Mouse (Mus musculus) embryonic facial prominence, embryonic 15.5 days (tissue): ENCODE measurements at regions not wholly inside any gene's neighbourhood (a gene's known extent, or its start where the extent isn't known, plus 50 kb on each side); places are given as distances from the start of the nearest gene placed in this dataset.

ENCODE experiments used
- ATAC-seq: fragments of 200-750 bp; cut with Nextera tagmentation; 2 replicates; pipeline ENCODE4 v1.8.0; 2017; ENCODE audit warnings: low read depth, moderate TSS enrichment; ENCODE audit not compliant: insufficient number of reproducible peaks, low FRiP score, low TSS enrichment
- H3K27ac ChIP-seq: fragments of 300-500 bp; sonication (generic); replicated peaks from 2 replicates; pipeline ENCODE4 v1.5.1; 2015; ENCODE audit warnings: mild to moderate bottlenecking, inconsistent platforms
- H3K27me3 ChIP-seq: fragments of 300-500 bp; sonication (generic); 2 replicates; pipeline ENCODE4 v1.6.1; 2015; ENCODE audit warnings: inconsistent platforms
- H3K36me3 ChIP-seq: fragments of 300-500 bp; sonication (generic); 2 replicates; pipeline ENCODE4 v1.6.1; 2015; ENCODE audit warnings: mild to moderate bottlenecking, inconsistent platforms
- H3K4me1 ChIP-seq: fragments of 300-500 bp; sonication (generic); 2 replicates; pipeline ENCODE4 v1.6.1; 2015; ENCODE audit warnings: inconsistent platforms
- H3K4me2 ChIP-seq: fragments of 300-500 bp; sonication (generic); replicated peaks from 2 replicates; pipeline ENCODE4 v1.6.1; 2015; ENCODE audit warnings: mild to moderate bottlenecking, inconsistent platforms
- H3K4me3 ChIP-seq: fragments of 300-500 bp; sonication (generic); replicated peaks from 2 replicates; pipeline ENCODE4 v1.5.1; 2015; ENCODE audit warnings: mild to moderate bottlenecking, inconsistent platforms
- H3K9ac ChIP-seq: fragments of 300-500 bp; sonication (generic); 2 replicates; pipeline ENCODE4 v1.6.1; 2015; ENCODE audit warnings: inconsistent platforms
- H3K9me3 ChIP-seq: fragments of 300-500 bp; sonication (generic); replicated peaks from 2 replicates; pipeline ENCODE4 v1.6.1; 2016; ENCODE audit warnings: inconsistent platforms
- WGBS: fragments of 180-500 bp; shearing (Covaris S2); methylation state at CpG from one replicate; pipeline ENCODE4 v1.1.7; 2015; 5-methylcytosine and 5-hydroxymethylcytosine counted together

DNA sequence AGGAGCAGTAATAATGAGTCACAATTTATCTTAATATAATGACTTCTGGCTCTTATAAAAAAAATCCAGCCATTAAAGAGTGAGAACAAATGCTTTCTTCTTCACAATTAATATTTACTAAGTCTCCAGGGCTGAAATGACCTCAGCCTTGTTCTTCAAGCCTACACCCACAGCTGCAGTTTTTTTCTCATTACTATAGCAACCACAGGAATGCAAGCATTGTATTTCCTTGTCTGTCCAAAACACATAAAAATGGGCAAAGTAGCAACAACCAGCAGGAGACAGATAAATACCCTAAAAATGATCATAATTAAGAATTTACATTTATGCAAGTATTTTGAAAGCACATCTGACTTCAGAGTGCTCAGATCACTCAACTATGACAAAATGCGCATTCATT, 76.5 kb upstream of the Ferd3l start:
- Histone ChIP-seq H3K36me3 (no peaks in the 10 kb centered on the region), H3K27ac (no peak overlapping the region), H3K4me3 (no peak overlapping the region), H3K27me3 (no peaks in the 10 kb centered on the region), H3K9me3 (no peaks in the 10 kb centered on the region), H3K4me2 (no peak overlapping the region), H3K4me1 (no peaks in the 10 kb centered on the region), H3K9ac (no peak overlapping the region)
- ATAC-seq, result no peak
- WGBS, result 69% methylated on average over 1 of the region's 1 CpGs
